Mouse (Mus musculus): ENCODE measurements around the gene Irf5. TPM values are rescaled to one million over a fixed set of nuclear protein-coding genes. Genes with fewer than 3 reads are reported as not detected.

Irf5 gene
- polyA plus RNA-seq, 1 experiment = 5.8 TPM

Other genes starting within 250 kb of the Irf5 start
- 1.2 and 1.8 TPM in 2 replicates for gene Fam71f2, start 247.0 kb upstream of the Irf5 start, polyA plus RNA-seq (2012; rRNA removed)
- gene Fam71f1, start 207.5 kb upstream of the Irf5 start, polyA plus RNA-seq (2012; rRNA removed) = 0.06 TPM in 1 of 2 replicates, not detected in the other
- 69.4 and 72.8 TPM in 2 replicates for gene Calu, start 178.6 kb upstream of the Irf5 start, polyA plus RNA-seq (2012; rRNA removed)
- 0.10 and 0.59 TPM in 2 replicates for gene Opn1sw, start 138.2 kb upstream of the Irf5 start, polyA plus RNA-seq (2012; rRNA removed)
- 90.8 and 94.1 TPM in 2 replicates for gene Ccdc136, start 130.3 kb upstream of the Irf5 start, polyA plus RNA-seq (2012; rRNA removed)
- 0.44 and 0.66 TPM in 2 replicates for gene Flnc, start 93.4 kb upstream of the Irf5 start, polyA plus RNA-seq (2012; rRNA removed)
- gene Atp6v1f, start 58.9 kb upstream of the Irf5 start, polyA plus RNA-seq (2012; rRNA removed) = 394 and 433 TPM in 2 replicates
- gene Atp6v1fnb, start 55.2 kb upstream of the Irf5 start, polyA plus RNA-seq (2012; rRNA removed) = 0.29 TPM in 1 of 2 replicates, not detected in the other
- gene Kcp, start 18.7 kb upstream of the Irf5 start, polyA plus RNA-seq (2012; rRNA removed) = 5.7 and 5.8 TPM in 2 replicates
- gene Tnpo3, start 83.3 kb downstream of the Irf5 start, polyA plus RNA-seq (2012; rRNA removed) = 49.3 and 57.0 TPM in 2 replicates
- 26.6 and 28.7 TPM in 2 replicates for gene Tspan33, start 167.6 kb downstream of the Irf5 start, polyA plus RNA-seq (2012; rRNA removed)
- gene Smo, start 208.9 kb downstream of the Irf5 start, polyA plus RNA-seq (2012; rRNA removed) = 10.2 and 10.4 TPM in 2 replicates
- gene Ahcyl2, start 241.4 kb downstream of the Irf5 start, polyA plus RNA-seq (2012; rRNA removed) = 117 and 118 TPM in 2 replicates